Mouse (Mus musculus): ENCODE measurements at regions not wholly inside any gene's neighbourhood (a gene's known extent, or its start where the extent isn't known, plus 50 kb on each side); places are given as distances from the start of the nearest gene placed in this dataset.

DNA sequence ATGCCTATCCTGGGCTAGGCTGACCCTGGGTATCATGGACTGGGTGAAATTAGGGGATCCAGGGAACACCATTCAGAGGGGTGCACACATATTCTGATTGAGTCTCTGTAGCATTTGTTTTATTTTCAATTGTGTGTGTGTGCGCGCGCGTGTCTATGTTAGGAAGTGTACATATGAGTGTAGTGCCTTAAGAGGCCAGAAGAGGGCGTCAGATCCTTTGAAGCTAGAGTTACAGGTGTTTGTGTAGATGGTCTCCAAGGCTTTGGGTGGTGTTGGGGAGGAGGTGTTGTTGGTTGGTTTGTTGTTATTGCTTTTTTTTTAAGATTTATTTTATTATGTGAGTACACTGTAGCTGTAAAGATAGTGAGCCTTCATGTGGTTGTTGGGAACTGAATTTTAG, 147.4 kb upstream of the Clint1 start:
- no peak for ATAC-seq (replicated peaks; ENCODE audit: low FRiP score, poor library complexity, severe bottlenecking)

DNA sequence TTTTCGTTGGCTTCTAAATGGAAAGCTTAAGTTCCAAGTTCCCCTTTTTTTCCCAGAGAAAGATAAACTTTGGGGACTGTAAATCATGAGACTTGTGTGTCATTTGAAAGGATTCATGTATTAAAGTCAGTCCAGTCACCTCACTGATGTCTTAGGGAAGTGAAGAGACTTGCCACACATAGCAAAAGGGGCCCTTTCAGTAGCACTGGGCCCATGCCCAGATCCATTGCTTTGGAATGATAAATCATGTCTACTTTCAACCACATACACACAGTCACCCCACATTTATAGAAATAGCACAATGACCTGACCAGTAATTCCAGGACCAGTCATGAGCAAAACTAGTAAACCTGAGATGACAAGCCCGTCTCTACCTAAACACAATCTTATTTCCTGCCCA, 133.2 kb upstream of the Clint1 start:
- no peak for ATAC-seq (replicated peaks; ENCODE audit: low FRiP score, poor library complexity, severe bottlenecking)

DNA sequence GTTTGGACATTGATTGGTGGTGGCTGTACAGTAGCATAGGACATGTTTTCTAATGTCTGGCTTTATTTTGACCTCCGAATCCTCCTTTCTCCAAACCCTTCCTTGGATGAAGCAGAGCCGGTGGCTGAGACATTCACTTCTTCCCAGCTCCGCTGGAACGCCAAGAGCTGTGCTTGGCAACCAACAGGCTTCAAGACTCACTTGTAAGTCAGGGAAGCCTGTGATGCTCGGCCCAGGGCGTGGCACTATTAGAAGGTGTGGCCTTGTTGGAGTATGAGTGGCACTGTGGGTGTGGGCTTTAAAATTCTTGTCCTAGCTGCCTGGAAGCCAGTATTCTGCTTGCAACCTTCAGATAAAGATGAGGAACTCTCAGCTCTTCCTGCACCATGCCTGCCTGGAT, 132.0 kb upstream of the Clint1 start:
- ATAC-seq (replicated peaks; ENCODE audit: low FRiP score, poor library complexity, severe bottlenecking) = no peak

DNA sequence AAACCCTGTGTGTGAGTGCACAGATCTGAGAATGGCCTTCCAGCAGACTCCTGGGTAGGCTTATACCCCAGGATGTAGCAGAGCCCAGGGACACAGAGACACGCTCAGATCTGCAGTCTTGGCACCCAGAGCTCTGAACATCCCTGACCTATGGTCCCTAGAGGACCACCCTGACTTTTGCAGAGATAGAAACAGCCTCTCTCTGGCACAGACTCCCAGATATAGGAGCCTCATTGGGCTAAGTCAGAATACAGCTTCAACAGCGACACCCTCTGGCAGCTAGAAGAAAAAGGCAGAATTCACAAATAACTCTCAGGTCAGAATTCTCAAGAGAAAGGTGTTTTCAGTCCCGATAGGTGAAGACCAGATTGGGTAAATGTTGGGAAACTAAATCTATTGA, 115.3 kb upstream of the Clint1 start:
- no peak for ATAC-seq (replicated peaks; ENCODE audit: low FRiP score, poor library complexity, severe bottlenecking)

DNA sequence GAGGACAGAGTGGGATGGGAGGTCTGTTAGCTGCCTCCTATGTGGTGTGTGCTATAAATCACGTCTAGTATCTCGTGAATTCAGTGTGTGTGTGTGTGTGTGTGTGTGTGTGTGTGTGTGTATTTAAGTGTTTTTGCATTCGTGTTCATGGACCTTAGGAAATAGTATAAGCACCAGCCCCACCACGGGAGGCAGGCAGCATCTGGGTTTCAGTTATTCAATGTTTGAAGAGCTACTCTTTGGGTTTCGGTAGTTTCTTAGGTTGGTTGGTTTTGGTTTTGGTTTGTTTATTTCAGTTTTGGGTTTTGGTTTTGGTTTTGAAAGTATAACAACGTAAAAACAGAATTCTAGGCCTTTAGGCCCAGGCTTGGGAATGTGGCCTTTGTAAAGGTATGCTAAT, 113.5 kb upstream of the Clint1 start:
- ATAC-seq (replicated peaks; ENCODE audit: low FRiP score, poor library complexity, severe bottlenecking) = no peak

DNA sequence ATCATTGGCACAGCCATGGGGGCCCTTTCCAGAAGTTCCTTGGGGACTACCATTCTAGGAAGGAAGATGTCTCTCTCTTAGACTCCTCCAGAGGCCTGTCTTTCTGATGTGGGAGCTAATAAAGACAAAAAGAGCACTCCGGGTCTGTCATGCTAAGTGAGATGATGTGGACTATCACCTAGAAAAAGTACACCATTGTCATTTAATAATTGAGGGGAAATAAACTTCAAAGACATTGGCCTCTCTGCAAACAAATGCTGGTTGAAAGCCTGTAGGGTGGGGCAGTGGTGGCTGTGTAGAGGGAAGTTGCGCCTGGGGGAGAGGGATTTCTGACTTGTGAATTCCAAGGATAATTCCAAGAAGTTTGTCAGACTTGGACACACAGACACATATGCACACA, 105.9 kb upstream of the Clint1 start:
- ATAC-seq (replicated peaks; ENCODE audit: low FRiP score, poor library complexity, severe bottlenecking) = no peak

DNA sequence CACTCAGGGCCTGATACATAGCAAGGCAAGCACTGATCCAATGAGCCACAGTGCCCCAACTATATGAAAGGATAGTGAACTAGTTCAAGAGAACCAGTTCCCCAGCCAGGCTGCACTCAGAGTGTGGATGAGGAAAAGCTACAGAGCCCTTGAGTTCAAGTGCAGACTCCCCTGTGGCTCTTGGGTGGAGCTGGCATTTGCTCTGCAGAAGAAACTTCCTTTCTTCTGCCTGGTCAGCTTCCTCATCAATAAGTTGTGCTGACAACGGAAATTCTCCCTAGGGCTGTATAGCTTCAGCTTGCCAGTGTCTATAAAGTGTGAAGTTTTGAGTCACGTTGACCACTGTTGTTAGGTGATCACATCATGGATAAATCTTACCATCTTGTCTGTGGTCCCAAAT, 101.6 kb upstream of the Clint1 start:
- no peak for ATAC-seq (replicated peaks; ENCODE audit: low FRiP score, poor library complexity, severe bottlenecking)

DNA sequence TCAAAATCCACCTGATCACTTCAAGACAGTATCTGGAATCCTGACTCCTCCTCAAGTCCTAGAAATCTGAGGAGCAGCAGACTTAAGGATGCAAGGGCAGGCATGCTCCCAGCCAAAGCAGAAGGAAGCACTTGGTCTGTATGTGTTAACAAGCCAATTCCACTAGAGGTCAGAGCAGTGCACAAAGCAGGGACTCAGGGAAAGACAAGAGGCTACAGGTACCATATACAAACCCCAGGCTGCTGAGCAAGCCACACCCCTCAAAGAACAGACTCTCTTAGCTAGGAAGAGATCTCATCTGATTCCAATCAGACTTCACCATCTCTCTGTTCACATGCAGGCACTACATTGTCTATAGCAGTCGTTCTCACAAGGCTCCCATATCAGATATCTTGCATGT, 99.6 kb upstream of the Clint1 start:
- no peak for ATAC-seq (replicated peaks; ENCODE audit: low FRiP score, poor library complexity, severe bottlenecking)

DNA sequence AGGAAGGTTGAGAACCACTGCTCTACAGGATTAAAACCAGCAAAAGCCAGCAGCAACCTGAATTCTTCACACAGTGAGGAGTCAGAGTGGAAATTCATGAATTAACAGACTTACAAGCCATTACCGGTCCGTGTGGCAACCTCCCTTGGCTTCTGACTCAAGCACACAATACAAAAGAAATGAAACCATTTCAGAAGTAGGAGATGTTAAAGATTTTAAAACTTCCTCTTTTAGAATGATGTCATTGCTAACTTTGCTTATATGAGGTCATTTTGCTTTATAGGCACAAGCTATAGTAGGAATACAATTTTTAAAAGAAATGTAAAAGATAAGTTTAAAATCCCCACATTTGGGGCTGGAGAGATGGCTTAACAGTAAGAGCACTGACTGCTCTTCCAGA, 99.1 kb upstream of the Clint1 start:
- ATAC-seq (replicated peaks; ENCODE audit: low FRiP score, poor library complexity, severe bottlenecking) = no peak

DNA sequence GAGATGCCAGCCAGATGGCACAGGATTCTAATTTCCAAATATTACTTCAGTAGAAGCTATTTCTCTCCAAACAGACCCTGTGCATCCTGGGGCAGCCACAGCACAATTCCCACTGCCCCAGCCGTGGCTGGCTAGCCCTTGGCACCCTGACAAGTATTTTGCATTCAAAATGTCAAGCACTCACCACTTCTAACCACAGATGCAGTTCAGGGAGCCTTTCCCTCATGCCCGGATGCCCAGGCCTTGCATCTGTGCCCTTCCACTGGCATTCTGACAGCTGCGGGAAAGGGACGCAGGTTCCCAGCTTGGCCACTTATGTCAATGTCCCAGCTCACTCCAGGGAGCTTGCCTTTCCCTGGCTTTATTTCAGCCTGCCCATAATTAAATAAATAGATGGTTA, 84.8 kb upstream of the Clint1 start:
- no peak for ATAC-seq (replicated peaks; ENCODE audit: low FRiP score, poor library complexity, severe bottlenecking)

DNA sequence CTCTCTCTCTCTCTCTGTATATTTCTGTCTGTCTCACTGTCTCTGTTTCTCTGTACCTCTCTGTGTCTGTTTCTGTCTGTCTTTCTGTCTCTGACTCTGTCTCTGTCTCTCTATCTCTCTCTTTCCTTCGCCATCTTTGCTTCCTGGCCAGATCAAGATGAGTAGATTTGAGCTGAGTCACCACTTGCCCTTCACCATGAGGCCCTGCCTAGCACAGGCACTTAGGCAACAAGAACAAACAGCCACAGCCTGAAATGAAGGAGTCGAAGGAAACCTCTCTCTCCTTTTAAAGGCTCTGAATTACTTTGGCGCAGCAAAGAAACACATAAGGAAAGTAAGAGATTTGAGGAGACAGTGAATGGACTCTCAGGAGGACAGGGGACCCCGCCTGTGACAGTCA, 69.4 kb upstream of the Clint1 start:
- no peak for ATAC-seq (replicated peaks; ENCODE audit: low FRiP score, poor library complexity, severe bottlenecking)

DNA sequence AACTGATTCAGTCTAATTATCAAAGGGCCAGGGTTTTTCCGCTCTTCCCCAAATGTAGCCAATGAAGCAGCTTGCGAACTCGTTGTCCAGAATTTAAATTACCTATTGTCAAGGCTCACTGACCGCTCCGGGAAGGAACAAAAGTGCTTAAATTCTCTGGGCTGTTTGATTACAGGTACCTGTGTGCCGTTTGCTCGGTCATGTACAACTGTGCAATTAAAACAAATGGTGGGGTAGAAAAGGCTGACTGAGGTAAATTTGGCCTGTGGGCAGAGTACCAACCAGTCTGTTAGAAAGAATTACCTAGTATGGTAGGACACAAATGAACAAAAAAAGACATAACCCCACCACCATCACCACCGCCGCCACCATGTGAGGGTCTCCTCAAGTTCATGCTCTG, 66.0 kb upstream of the Clint1 start:
- ATAC-seq (replicated peaks; ENCODE audit: low FRiP score, poor library complexity, severe bottlenecking) = no peak

DNA sequence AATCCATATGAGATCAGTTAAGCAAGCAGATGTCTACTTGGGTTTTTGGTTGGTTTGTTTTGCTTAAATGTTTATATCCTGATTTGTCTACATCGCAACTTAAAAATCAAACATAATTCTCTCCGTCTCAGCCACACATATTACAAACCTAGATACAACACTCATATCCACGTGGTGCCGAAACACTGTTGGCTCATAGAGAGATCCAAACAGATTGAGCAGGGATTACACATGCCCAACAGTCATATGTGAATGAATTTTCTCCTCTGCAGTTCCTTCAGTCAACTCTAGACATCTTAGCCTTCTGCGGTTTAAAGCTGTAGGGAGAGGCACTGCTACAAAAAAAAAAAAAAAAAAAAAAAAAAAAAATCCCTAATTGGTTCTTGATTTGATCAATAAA, 64.4 kb upstream of the Clint1 start:
- ATAC-seq (replicated peaks; ENCODE audit: low FRiP score, poor library complexity, severe bottlenecking) = no peak

DNA sequence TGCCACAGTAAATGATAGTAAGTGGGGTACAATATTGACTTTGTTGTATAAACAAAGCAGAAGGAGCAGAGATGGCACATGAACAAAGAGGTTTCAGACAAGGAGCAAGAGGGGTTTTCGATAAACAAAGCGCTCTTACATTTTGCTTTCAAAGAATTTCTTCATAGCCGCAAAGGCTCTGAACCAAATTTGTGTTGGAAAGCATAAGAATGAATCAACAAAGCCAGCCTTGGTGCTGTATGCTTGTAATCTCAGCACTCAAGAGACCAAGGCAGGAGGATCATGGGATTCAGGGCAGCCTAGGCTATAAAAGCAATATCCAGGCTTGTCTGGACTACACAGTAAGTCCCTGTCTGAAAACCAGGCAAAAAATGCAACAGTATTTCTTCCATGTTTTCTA, 62.0 kb upstream of the Clint1 start:
- no peak for ATAC-seq (replicated peaks; ENCODE audit: low FRiP score, poor library complexity, severe bottlenecking)

DNA sequence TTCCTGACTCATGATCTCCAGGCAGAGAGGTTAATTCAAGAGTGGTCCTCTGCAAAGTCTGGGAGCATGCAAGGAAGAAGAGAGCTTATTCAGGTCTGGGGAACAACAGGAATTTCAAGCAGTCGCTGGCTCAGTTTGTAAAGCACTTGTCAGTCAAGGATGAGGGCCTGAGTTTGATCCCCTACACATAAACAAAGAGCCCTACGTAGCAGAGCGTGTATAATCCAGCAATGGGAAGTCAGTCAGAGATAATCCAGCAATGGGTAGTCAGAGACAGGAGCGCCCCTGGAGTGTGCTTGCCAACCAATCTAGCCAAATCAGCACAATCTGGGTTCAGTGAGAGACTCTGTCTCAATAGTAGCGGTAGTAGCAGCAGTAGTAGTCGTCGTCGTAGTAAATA, 61.3 kb upstream of the Clint1 start:
- ATAC-seq (replicated peaks; ENCODE audit: low FRiP score, poor library complexity, severe bottlenecking) = no peak

DNA sequence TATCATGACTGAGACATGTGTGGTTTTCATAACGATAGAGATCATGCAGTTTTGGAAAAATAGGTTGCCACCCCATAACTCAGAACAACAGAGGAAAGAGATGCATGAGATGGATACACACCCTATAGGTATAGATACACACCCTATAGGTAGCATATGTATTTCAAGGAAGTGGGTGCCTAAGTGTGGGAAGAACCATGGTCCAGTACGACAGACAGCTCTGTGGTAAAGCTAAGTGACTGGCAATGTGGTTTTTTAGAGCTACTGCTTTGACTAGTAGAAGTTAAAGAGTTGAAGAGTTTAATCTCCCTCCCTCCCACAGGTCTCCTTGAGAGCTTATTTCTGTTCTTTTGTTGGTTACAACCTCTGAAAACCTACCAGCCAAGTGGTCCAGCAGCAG, 60.2 kb upstream of the Clint1 start:
- ATAC-seq (replicated peaks; ENCODE audit: low FRiP score, poor library complexity, severe bottlenecking) = no peak

DNA sequence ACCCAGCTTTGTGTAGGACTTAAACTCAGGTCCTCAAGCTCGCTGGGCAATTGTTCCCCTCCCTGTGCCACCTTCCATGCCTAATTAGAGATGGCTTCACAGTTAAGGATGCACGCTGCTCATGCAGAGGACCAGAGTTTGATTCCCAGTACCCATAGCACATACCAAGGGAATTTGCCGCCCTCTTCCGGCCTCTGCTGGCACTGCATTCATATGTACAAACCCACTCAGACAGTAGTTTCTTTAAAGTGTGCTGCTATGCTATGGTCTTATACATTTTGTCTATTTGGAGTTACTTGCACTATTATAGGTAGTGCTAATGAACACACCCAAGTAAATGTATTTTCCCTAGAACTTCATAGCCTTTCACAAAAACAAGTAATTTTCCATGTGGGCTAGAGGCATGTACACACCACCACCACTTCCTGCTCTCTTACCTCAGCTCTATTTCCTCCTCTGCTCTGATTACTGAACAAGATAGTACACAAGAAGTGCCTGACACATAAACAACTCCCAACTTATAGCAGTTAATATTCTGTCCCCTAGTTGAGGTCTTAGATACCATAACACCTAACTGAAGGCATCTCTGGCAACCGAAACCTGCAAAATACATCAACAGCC, 57.4 kb upstream of the Clint1 start:
- peak; percentile 77 for ATAC-seq (replicated peaks; ENCODE audit: low FRiP score, poor library complexity, severe bottlenecking)

DNA sequence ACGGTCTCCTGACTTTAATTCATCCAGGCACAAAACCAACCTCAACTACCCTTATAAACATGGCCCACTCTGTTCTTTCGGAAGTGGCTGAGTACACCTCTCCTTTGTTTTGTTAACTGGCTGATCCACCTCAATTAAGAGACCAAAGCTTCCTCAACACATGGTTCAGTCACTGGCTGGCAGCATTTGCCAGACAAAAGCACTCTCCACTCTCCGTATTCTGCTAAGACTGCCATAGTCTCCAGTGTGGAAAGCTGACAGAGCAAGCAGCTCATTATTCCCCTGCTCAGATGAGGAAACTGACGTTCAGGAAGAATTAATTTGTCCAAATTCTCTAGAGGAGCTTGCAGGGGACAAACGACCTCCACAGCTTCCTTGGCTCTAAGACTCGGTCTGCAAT, 56.5 kb upstream of the Clint1 start:
- ATAC-seq (replicated peaks; ENCODE audit: low FRiP score, poor library complexity, severe bottlenecking) = no peak

DNA sequence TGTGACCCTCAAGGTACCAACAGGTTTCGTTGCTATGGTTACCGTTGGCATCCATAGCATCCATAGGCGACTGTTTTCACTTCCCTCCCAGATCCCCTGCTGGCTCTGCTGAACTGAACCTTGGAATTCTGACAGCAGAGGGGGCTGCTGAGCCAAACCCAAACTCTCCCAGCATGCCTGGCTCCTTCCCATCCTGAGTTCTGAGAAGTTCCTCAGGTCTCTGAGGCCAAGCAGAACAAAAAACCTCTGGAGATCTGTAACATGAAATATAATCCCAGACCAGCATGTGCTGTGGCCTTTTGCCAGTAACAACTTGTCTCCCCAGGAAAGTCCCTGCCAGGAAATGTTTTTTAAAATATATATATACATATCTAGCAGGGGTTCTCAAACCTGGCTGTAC, 56.1 kb upstream of the Clint1 start:
- peak; percentile 58; the same call in 1 of the 2 replicates for ATAC-seq (replicated peaks; ENCODE audit: low FRiP score, poor library complexity, severe bottlenecking)

DNA sequence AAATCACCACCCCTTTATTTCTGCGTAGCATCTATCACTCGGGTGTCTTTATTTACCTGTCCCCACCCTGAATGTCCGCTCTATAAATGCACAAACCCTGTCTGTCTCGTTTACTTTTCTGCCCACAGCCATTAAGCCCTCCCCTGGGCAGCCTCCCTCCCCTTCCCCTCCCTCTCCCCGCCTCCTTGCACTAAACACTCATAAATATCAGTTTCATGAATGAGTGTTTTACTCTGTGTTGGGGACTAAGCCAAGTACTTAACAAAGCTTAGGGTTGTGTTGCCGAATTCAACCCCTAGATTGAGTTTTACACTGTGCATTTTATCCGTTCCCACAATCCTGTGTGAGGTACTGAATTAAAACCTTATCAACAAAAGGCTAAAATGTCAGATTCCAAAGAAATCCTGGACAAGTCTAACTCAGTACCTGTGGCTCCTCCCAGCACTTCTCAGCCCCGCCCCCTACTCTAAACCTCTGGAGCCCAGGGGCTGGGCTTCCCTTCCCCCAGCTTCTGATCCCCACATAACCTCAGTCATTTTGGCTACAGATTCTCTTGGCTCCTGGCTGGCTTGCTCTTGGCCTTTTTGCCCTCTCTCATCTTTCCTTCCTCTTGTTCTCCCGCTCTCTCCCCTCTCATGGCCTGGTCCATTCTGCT, 52.0 kb upstream of the Clint1 start:
- ATAC-seq (replicated peaks; ENCODE audit: low FRiP score, poor library complexity, severe bottlenecking) = no peak
